Mouse (Mus musculus): ENCODE results near the gene Syne4.

DNA sequence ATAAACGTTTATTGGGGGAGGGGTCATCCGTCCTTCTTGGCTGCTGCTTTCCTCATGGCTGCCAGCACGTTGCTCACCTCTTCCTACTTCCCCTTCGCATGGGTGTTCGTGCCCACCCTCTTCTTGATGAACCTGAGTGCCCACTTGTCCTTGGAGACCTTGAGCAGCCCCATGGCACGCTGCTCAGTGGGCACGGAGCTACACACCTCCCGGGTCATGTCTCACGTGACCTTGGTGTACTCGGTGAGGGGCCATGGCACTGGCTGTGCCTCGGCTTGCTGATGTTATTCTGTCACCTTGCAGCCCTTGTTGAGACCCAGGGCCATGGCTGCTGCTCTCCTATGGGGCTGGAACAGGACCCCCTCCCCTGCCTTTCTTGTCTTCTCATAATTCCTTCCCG lies 4.5 kb upstream of the Syne4 start:
- TF ChIP-seq CTCF (IDR thresholded peaks at IDR 0.05; ENCODE audit: low read depth, low read length) (no peak), POLR2A (IDR thresholded peaks at IDR 0.05; ENCODE audit: borderline replicate concordance, low read depth, low read length) (no peak)
